Mouse (Mus musculus) brain, embryonic 14.5 days (tissue): ENCODE results near the gene Rnf7.

ENCODE experiments used
- CTCF ChIP-seq: fragments of 200-500 bp; IDR thresholded peaks from 2 replicates; pipeline ENCODE4 v1.5.1; 2012; ENCODE audit warnings: inconsistent platforms, mild to moderate bottlenecking, moderate library complexity, borderline replicate concordance; ENCODE audit not compliant: insufficient read depth, insufficient read length; ENCODE audit errors: extremely low read depth
- POLR2A ChIP-seq: fragments of 200-500 bp; IDR thresholded peaks from 2 replicates; pipeline ENCODE4 v1.6.1; 2012; ENCODE audit warnings: mild to moderate bottlenecking, inconsistent platforms, borderline replicate concordance; ENCODE audit not compliant: poor library complexity, insufficient read depth, insufficient read length, severe bottlenecking; ENCODE audit errors: extremely low read depth

DNA sequence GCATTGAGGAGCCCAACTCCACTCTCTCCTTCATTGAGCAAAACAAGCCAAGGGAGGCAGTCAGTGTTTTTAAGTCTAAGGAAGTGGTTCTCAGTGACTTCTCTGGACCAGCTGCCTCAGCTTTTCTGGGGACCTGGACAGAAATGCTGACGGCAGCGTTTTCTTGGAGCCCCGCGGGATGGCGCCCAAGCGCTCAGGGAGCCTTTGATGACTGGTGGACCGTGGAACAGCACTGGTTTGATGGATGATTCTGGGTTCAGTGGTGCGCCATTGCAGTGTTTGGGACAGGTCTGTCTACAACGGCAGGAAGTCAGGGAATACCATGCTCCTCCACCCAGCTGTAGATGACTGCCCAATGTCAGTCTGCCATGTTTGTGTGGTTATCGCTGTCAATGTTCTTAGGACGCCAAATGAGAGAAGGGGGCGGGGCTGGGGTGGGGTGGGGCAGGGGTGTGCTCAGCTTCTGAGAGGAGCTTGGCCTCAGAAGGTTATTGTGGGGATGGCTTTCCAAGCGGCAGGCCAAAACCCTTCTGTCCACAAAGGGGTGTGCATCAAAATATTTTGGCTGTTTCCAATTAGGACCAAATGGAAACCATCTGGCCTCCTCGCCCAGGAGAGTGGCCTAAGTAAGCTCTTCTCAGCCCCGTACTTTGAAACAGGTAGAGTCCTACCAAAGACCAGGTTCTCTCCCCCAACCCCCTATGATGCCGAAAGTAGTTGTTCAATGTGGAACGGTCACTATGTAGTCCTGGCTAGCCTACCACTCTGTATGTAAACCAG lies 25.8 kb upstream of the Rnf7 start:
- no peak for TF ChIP-seq POLR2A
- no peak for TF ChIP-seq CTCF
